Mouse (Mus musculus): ENCODE results near the gene Utf1. TPM values are rescaled to one million over a fixed set of nuclear protein-coding genes. Genes with fewer than 3 reads are reported as not detected.

Gene Utf1
- total RNA-seq, 2 experiments from 2014 or later: not detected

- intact Hi-C loops (cut with DNase I): no loop called here
- DNase-seq (ENCODE audit: extremely low spot score in 1 of 2, low spot score in 2 of 2): peak in 1 of 2 experiments; percentile 57
These were observed 12.9 kb upstream of the Utf1 start for GRCm38 (mm10) chr7:139930732-139931131.

GRCm38 (mm10) chr7:139936705-139937104, 6.9 kb upstream of the Utf1 start:
- intact Hi-C loops (cut with DNase I): no loop called here
- DNase-seq (ENCODE audit: extremely low spot score in 1 of 2, low spot score in 2 of 2): no peak

- no peak for DNase-seq (ENCODE audit: extremely low spot score in 1 of 2, low spot score in 2 of 2)
- intact Hi-C loops (cut with DNase I): no loop called here
These were observed 6.5 kb upstream of the Utf1 start for GRCm38 (mm10) chr7:139937138-139937537.

- intact Hi-C loops (cut with DNase I): no loop called here
- no peak for DNase-seq (ENCODE audit: extremely low spot score in 1 of 2, low spot score in 2 of 2)
These were observed 5.8 kb upstream of the Utf1 start for GRCm38 (mm10) chr7:139937810-139938209.

GRCm38 (mm10) chr7:139940476-139941209, 2.9 kb upstream of the Utf1 start:
- intact Hi-C loops (cut with DNase I): no loop called here

GRCm38 (mm10) chr7:139944291-139945240, 977 bp downstream of the Utf1 start:
- DNase-seq (ENCODE audit: extremely low spot score in 1 of 2, low spot score in 2 of 2): no peak
- intact Hi-C loops (cut with DNase I): no loop called here

More at GRCm38 (mm10) chr7:139940476-139941209, 2.9 kb upstream of the Utf1 start:
- DNase-seq (ENCODE audit: extremely low spot score in 1 of 2, low spot score in 2 of 2): no peak

- no peak for DNase-seq (ENCODE audit: extremely low spot score in 1 of 2, low spot score in 2 of 2)
- intact Hi-C loops (cut with DNase I): no loop called here
These were observed 1.9 kb downstream of the Utf1 start for GRCm38 (mm10) chr7:139945516-139945915.

GRCm38 (mm10) chr7:139946032-139946431, 2.4 kb downstream of the Utf1 start:
- DNase-seq (ENCODE audit: extremely low spot score in 1 of 2, low spot score in 2 of 2): no peak

GRCm38 (mm10) chr7:139949893-139950282, 6.3 kb downstream of the Utf1 start:
- DNase-seq (ENCODE audit: extremely low spot score in 1 of 2, low spot score in 2 of 2): peak; percentile 9 to 56
- intact Hi-C loops (cut with DNase I): no loop called here

More at GRCm38 (mm10) chr7:139946032-139946431, 2.4 kb downstream of the Utf1 start:
- intact Hi-C loops (cut with DNase I): no loop called here

GRCm38 (mm10) chr7:139950283-139950971, 6.8 kb downstream of the Utf1 start:
- DNase-seq (ENCODE audit: extremely low spot score in 1 of 2, low spot score in 2 of 2): peak in 1 of 2 experiments; percentile 45
- intact Hi-C loops (cut with DNase I): no loop called here

GRCm38 (mm10) chr7:139951079-139951478, 7.5 kb downstream of the Utf1 start:
- intact Hi-C loops (cut with DNase I): no loop called here
- DNase-seq (ENCODE audit: extremely low spot score in 1 of 2, low spot score in 2 of 2): no peak

GRCm38 (mm10) chr7:139951991-139952633, 8.5 kb downstream of the Utf1 start:
- intact Hi-C loops (cut with DNase I): no loop called here
- DNase-seq (ENCODE audit: extremely low spot score in 1 of 2, low spot score in 2 of 2): no peak

- DNase-seq (ENCODE audit: extremely low spot score in 1 of 2, low spot score in 2 of 2): no peak
- intact Hi-C loops (cut with DNase I): no loop called here
These were observed 11.9 kb downstream of the Utf1 start for GRCm38 (mm10) chr7:139955505-139955904.

GRCm38 (mm10) chr7:139956658-139957057, 13.1 kb downstream of the Utf1 start:
- intact Hi-C loops (cut with DNase I): no loop called here
- DNase-seq (ENCODE audit: extremely low spot score in 1 of 2, low spot score in 2 of 2): no peak

- peak in 1 of 2 experiments; percentile 45 for DNase-seq (ENCODE audit: extremely low spot score in 1 of 2, low spot score in 2 of 2)
- intact Hi-C loops (cut with DNase I): no loop called here
These were observed 13.8 kb downstream of the Utf1 start for GRCm38 (mm10) chr7:139957437-139957836.

GRCm38 (mm10) chr7:139957958-139958357, 14.4 kb downstream of the Utf1 start:
- no peak for DNase-seq (ENCODE audit: extremely low spot score in 1 of 2, low spot score in 2 of 2)
- intact Hi-C loops (cut with DNase I): no loop called here

GRCm38 (mm10) chr7:139961141-139961540, 17.6 kb downstream of the Utf1 start:
- intact Hi-C loops (cut with DNase I): no loop called here
- no peak for DNase-seq (ENCODE audit: extremely low spot score in 1 of 2, low spot score in 2 of 2)

GRCm38 (mm10) chr7:139963814-139964213, 20.2 kb downstream of the Utf1 start:
- DNase-seq (ENCODE audit: extremely low spot score in 1 of 2, low spot score in 2 of 2): no peak
- intact Hi-C loops (cut with DNase I): no loop called here

GRCm38 (mm10) chr7:139967175-139967574, 23.6 kb downstream of the Utf1 start:
- intact Hi-C loops (cut with DNase I): no loop called here
- DNase-seq (ENCODE audit: extremely low spot score in 1 of 2, low spot score in 2 of 2): no peak
